Mouse (Mus musculus): Measurements from ENCODE around the gene Smyd1. TPM values are rescaled to one million over a fixed set of nuclear protein-coding genes. Genes with fewer than 3 reads are reported as not detected.

The Smyd1 gene
- polyA plus RNA-seq (2015; fragmentation: Nextera tagmentation; extraction: Ambion mirVana): 0.32 and 0.81 TPM in 2 replicates

DNA sequence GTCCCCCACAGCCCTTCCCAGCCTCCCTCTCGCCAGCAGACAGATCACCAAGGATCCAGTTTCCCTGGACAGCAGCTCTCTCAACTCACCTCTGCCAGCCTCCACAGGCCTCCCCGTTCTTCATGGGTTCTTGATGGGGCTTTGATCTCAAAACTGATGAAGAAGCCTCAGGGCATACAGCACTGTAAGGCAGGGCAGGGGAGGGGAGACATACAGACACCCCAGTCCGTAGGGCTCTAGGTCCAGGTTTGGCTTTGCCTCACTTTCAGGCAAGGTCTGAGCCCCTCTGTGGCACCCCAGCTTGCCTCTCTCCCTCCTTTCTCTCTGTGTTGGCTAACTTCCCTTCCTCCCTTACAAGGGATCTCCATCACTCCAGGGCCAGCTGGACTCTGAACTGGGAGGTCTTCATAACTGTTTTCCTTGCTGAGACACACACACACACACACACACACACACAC is at the start of gene Smyd1:
Smyd1 (minus strand) TSS at position 408 of the 458 bp plus-strand sequence.

DNA sequence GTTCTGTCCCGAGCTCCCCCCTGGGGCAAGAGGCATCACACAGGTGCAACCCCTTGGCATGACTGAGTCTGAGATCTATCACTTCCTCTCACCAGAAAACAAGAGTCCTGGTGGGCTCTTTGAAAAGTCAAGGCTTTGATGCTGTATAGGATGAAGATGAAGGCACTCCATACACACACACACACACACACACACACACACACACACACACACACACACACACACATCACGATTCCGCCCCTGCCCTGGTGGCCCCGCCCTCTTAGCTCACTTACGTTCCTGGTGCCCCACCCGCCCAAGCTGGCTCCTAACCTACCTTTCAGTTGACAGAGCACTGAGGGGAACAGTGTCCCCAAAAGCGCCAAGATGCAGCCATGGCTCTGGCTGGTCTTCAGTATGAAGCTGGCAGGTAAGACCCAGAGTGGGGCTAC is 473 bp upstream of the Smyd1 start, which contains the start of gene Cd8b1:
Cd8b1 (plus strand) TSS at position 298 of the 431 bp plus-strand sequence.

DNA sequence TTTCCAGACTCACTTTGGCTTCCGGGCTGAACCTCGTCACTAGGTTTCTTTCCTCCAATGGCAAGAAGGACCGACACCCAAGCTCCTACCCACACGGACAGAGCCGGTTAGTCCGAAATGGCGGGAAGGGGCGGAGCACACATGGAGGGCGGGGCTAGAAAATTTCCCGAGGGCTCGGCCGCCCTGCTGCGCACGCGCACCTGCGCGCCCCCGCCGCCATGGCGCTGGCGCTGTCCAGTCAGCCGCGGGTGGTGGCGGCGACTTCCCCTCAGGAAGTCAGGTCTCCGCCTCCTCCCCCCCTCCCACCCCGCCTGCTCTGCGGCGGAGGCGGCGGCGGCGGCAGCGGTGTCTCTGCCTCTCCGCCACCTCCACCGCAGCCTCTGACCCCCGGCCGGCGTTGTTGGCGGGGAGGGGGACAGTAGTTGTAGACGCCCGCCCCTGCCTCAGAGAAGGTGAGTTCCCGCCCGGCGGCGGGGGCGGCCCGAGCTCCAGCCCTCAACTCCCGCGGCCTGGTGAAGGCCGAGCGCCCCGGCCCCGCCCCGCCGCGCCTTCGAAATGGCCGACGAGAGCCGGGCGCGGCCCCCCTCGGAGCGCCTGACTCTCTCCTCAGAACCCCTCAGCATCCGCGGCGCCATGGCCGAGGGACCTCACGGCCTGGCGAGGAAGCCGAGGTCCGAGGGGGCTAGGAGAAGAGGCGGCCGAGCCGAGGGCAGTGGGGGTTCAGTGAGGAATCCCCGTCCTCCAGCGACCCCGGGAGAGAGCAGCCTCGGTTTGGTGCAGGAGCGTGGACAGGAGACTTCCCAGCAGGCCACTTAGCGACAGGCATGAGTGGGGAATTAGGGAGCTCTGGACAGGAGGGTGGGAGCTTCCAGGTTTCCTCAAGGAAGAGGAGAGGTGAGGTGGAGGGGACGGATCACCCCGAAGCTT is 50.4 kb downstream of the Smyd1 start, which contains the start of gene Krcc1:
Krcc1 (plus strand) TSS at position 289 of the 927 bp plus-strand sequence.

DNA sequence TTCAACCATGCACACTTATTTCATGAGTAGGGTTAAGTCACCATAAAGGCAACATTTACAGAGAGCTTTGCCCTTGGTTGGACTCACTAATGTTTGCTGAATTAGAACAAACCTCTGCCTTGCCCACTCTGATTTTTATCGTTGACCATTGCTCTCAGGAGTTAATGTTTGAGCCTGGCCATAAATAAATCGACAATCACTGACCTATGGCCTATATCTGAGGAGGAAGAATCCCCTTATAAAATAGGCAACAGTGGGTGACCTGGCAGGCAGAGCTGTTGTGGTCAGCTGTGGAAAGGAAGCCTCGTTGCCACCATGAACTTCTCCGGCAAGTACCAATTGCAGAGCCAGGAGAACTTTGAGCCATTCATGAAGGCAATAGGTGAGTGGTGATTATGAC is 122.4 kb downstream of the Smyd1 start, which contains the start of gene Fabp1:
Fabp1 (plus strand) TSS at position 216 of the 400 bp plus-strand sequence.

Other genes starting within 250 kb of the Smyd1 start
- 3.1 and 4.5 TPM in 2 replicates for gene Thnsl2, start 177.8 kb downstream of the Smyd1 start, polyA plus RNA-seq (2015; fragmentation: Nextera tagmentation; extraction: Ambion mirVana)
- 2.4 and 3.9 TPM in 2 replicates for gene Fabp1, start 122.4 kb downstream of the Smyd1 start, polyA plus RNA-seq (2015; fragmentation: Nextera tagmentation; extraction: Ambion mirVana)
- gene Krcc1, start 50.6 kb downstream of the Smyd1 start, polyA plus RNA-seq (2015; fragmentation: Nextera tagmentation; extraction: Ambion mirVana): 37.6 and 41.8 TPM in 2 replicates
- 0.18 and 0.25 TPM in 2 replicates for gene Cd8b1, start 555 bp upstream of the Smyd1 start, polyA plus RNA-seq (2015; fragmentation: Nextera tagmentation; extraction: Ambion mirVana)
- 0.24 and 0.29 TPM in 2 replicates for gene Cd8a, start 51.2 kb upstream of the Smyd1 start, polyA plus RNA-seq (2015; fragmentation: Nextera tagmentation; extraction: Ambion mirVana)
- 10.7 and 13.1 TPM in 2 replicates for gene Rmnd5a, start 118.4 kb upstream of the Smyd1 start, polyA plus RNA-seq (2015; fragmentation: Nextera tagmentation; extraction: Ambion mirVana)
- gene Rnf103, start 171.7 kb upstream of the Smyd1 start, polyA plus RNA-seq (2015; fragmentation: Nextera tagmentation; extraction: Ambion mirVana): 6.5 and 9.5 TPM in 2 replicates
- 47.7 and 49.4 TPM in 2 replicates for gene Chmp3, start 221.6 kb upstream of the Smyd1 start, polyA plus RNA-seq (2015; fragmentation: Nextera tagmentation; extraction: Ambion mirVana)

Measured in spleen, postnatal 0 days (tissue).